Comparison of ENCODE assay signal across 9 mouse cellular contexts in genomic region chr15:7480792-7481210, GRCm38 (mm10).
DNase-seq lines count a peak whose midpoint lies in the region; ATAC-seq and TF ChIP-seq lines count a peak whose summit lies in the region.
"Had no signal": no experiment of that assay in that cellular context is flagged by ENCODE, and none has a peak within 500 bp of the region (broad histone marks: within the 10 kb centered on the region; RNA-seq: fewer than 3 reads in every experiment).

No protein-coding gene starts in this region.

- H3K9me3 ChIP-seq in heart, embryonic 11.5 days (replicated peaks; ENCODE audit: control insufficient read depth, low read length) = no peaks in the 10 kb centered on the region
- 0 out of 2 replicates have a peak, but pooled peaks cover 3% of the 10 kb centered on the region for H3K9me3 ChIP-seq in hindbrain, postnatal 0 days (ENCODE audit: low read length)
- H3K9me3 ChIP-seq in embryonic facial prominence, embryonic 10.5 days = no peaks in the 10 kb centered on the region
- H3K9me3 ChIP-seq: embryonic facial prominence, embryonic 12.5 days had no signal

- no peak overlapping the region for H3K27ac ChIP-seq in heart, embryonic 11.5 days (ENCODE audit: low read depth, low read length)
- no peak overlapping the region for H3K27ac ChIP-seq in hindbrain, postnatal 0 days
- H3K27ac ChIP-seq in embryonic facial prominence, embryonic 10.5 days (replicated peaks) = no peak overlapping the region
- H3K27ac ChIP-seq: embryonic facial prominence, embryonic 12.5 days had no signal

- no peak for ATAC-seq in heart, embryonic 11.5 days (replicated peaks; ENCODE audit: insufficient number of reproducible peaks, low FRiP score, low TSS enrichment)
- ATAC-seq in hindbrain, postnatal 0 days = peak; percentile 45
- ATAC-seq in monocyte, adult 5-6 weeks (replicated peaks; ENCODE audit: insufficient number of reproducible peaks, low FRiP score, low TSS enrichment, poor library complexity, severe bottlenecking) = no peak

- peak; percentile 43 for TF ChIP-seq CTCF in hindbrain, postnatal 0 days (IDR thresholded peaks at IDR 0.05; ENCODE audit: low read depth)

- peaks cover 11% of the 10 kb centered on the region for H3K27me3 ChIP-seq in heart, embryonic 11.5 days (ENCODE audit: control insufficient read depth, insufficient read depth, low read length)
- no peaks in the 10 kb centered on the region for H3K27me3 ChIP-seq in hindbrain, postnatal 0 days (ENCODE audit: insufficient read depth, low read length)
- peaks cover 30% of the 10 kb centered on the region for H3K27me3 ChIP-seq in embryonic facial prominence, embryonic 10.5 days (replicated peaks; ENCODE audit: low read depth, poor library complexity, severe bottlenecking)

- no peak for DNase-seq in heart, postnatal 36 days
- peak; percentile 49 for DNase-seq in thymus, postnatal 4 days
- DNase-seq in thymus, postnatal 14 days = no peak
- peak; percentile 27 for DNase-seq in hindbrain, postnatal 0 days (ENCODE audit: low spot score)
- no peak for DNase-seq in frontal cortex, adult 2 months (ENCODE audit: extremely low spot score in 1 of 2, low spot score in 1 of 2)
- no peak for DNase-seq in embryonic facial prominence, embryonic 10.5 days (ENCODE audit: low spot score)

- no peak overlapping the region for H3K4me3 ChIP-seq in heart, embryonic 11.5 days (ENCODE audit: low read depth, low read length)
- no peak overlapping the region for H3K4me3 ChIP-seq in hindbrain, postnatal 0 days (ENCODE audit: low read length)
- H3K4me3 ChIP-seq in embryonic facial prominence, embryonic 10.5 days = no peak overlapping the region
- H3K4me3 ChIP-seq: embryonic facial prominence, embryonic 12.5 days had no signal

- H3K9ac ChIP-seq in heart, embryonic 11.5 days (ENCODE audit: low read depth, low read length) = no peak overlapping the region
- no peak overlapping the region for H3K9ac ChIP-seq in hindbrain, postnatal 0 days (replicated peaks; ENCODE audit: low read length)
- H3K9ac ChIP-seq: embryonic facial prominence, embryonic 12.5 days had no signal

- intact Hi-C loops in heart, postnatal 36 days (cut with DNase I) = no loop called here

- peaks cover 5% of the 10 kb centered on the region; the same call in 1 of the 2 replicates for H3K4me1 ChIP-seq in heart, embryonic 11.5 days (ENCODE audit: control insufficient read depth, insufficient read depth, low read length)
- H3K4me1 ChIP-seq in hindbrain, postnatal 0 days (ENCODE audit: insufficient read depth, low read length) = no peaks in the 10 kb centered on the region
- peaks cover 3% of the 10 kb centered on the region; the same call in 1 of the 2 replicates for H3K4me1 ChIP-seq in embryonic facial prominence, embryonic 10.5 days

- WGBS in heart, embryonic 11.5 days (ENCODE audit: insufficient replicate concordance) = 26% methylated on average over 5 of the region's 5 CpGs
- WGBS in hindbrain, postnatal 0 days = 32% methylated on average over 5 of the region's 5 CpGs
- 41% methylated on average over 5 of the region's 5 CpGs for WGBS in embryonic facial prominence, embryonic 10.5 days

- H3K4me2 ChIP-seq in heart, embryonic 11.5 days = 0 out of 2 replicates have a peak overlapping the region, but pooled peaks have one; percentile 38
- H3K4me2 ChIP-seq in hindbrain, postnatal 0 days (ENCODE audit: low read depth, low read length) = no peak overlapping the region
- H3K4me2 ChIP-seq: embryonic facial prominence, embryonic 12.5 days had no signal

- H3K36me3 ChIP-seq in heart, embryonic 11.5 days (ENCODE audit: control insufficient read depth, insufficient read depth, low read length) = no peaks in the 10 kb centered on the region
- H3K36me3 ChIP-seq in hindbrain, postnatal 0 days (ENCODE audit: insufficient read depth, low read length) = no peaks in the 10 kb centered on the region
- no peaks in the 10 kb centered on the region for H3K36me3 ChIP-seq in embryonic facial prominence, embryonic 10.5 days (replicated peaks)
- H3K36me3 ChIP-seq: embryonic facial prominence, embryonic 12.5 days had no signal

Comparison
In these comparisons a context has a peak if more than half of its experiments do, and no peak if none do; other contexts are left out.
1. DNase-seq: peak in thymus, postnatal 4 days (single experiment) and hindbrain, postnatal 0 days (single experiment); none in heart, postnatal 36 days (0 of 2), thymus, postnatal 14 days (single experiment), frontal cortex, adult 2 months (0 of 2) and embryonic facial prominence, embryonic 10.5 days (single experiment).